Mouse (Mus musculus) G1E (cell line): ENCODE measurements around the gene Nefh.

Experiments used
- CTCF ChIP-seq: IDR thresholded peaks from 2 replicates; pipeline ENCODE4 v1.5.1; 2012; ENCODE audit warnings: low read depth, low read length, inconsistent platforms, mixed read lengths
- GATA1 ChIP-seq: IDR thresholded peaks from 2 replicates; pipeline ENCODE4 v1.6.1; 2012; ENCODE audit warnings: borderline replicate concordance, low read length, inconsistent platforms, mixed read lengths
- GATA2 ChIP-seq: IDR thresholded peaks from 2 replicates; pipeline ENCODE4 v1.6.1; 2012; ENCODE audit warnings: low read depth, low read length, inconsistent platforms, borderline replicate concordance
- POLR2AphosphoS5 ChIP-seq: IDR thresholded peaks from 2 replicates; pipeline ENCODE4 v1.6.1; 2012; ENCODE audit warnings: low read depth, low read length, inconsistent platforms; ENCODE audit not compliant: insufficient replicate concordance
- TAL1 ChIP-seq: conservative IDR thresholded peaks from 2 replicates; pipeline ENCODE4 v1.6.1; 2012; ENCODE audit warnings: low read depth, low read length, inconsistent platforms, mixed read lengths

GRCm38 (mm10) chr11:4966325-4966724, 18.5 kb upstream of the Nefh start:
- TF ChIP-seq CTCF: no peak
- no peak for TF ChIP-seq POLR2AphosphoS5
- TF ChIP-seq TAL1: no peak
- TF ChIP-seq GATA1: no peak
- no peak for TF ChIP-seq GATA2
